ENCODE assay signal across 9 mouse cellular contexts in the genomic region with DNA sequence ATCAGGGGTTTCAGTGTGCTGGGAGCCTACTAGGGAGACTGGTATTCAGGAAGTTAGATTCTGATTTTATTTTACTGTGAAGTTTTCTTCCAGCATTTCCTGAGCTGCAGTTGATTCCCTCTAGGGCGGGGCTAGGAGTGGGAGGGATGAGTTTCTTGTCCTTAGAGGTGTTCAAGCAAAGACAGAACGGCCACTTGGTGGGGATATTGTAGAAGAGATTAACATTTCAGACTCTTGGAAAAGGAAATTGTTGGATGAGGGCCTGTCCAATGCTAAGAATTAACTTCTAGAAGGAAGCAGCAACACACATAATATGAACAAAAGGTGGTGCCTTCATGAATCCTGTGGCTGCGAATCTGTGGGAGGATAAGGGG.
DNase-seq lines count a peak whose midpoint lies in the region; ATAC-seq lines count a peak whose summit lies in the region.
"Had no signal": no experiment of that assay in that cellular context is flagged by ENCODE, and none has a peak within 500 bp of the region (broad histone marks: within the 10 kb centered on the region; RNA-seq: fewer than 3 reads in every experiment).

No protein-coding gene starts in this region.

- DNase-seq in gastrocnemius, postnatal 14 days, result peak; percentile 36
- DNase-seq in gastrocnemius, adult 8-10 months (ENCODE audit: low spot score in 2 of 2), result no peak
- DNase-seq in NIH3T3 (ENCODE audit: low read depth), result peak; percentile 18
- no peak for DNase-seq in midbrain, embryonic 10.5 days (ENCODE audit: low spot score)
- no peak for DNase-seq in urinary bladder, postnatal 10 days (ENCODE audit: low spot score)
- DNase-seq: thymus, adult 18-20 months had no signal

- no peak overlapping the region for H3K9ac ChIP-seq in forebrain, embryonic 12.5 days
- no peak overlapping the region for H3K9ac ChIP-seq in kidney, embryonic 16.5 days (replicated peaks; ENCODE audit: low read length)

- no peak overlapping the region for H3K4me3 ChIP-seq in forebrain, embryonic 12.5 days (replicated peaks)
- H3K4me3 ChIP-seq in midbrain, embryonic 10.5 days, result 0 out of 2 replicates have a peak overlapping the region, but pooled peaks have one; percentile 7
- H3K4me3 ChIP-seq in kidney, embryonic 16.5 days (ENCODE audit: low read length), result no peak overlapping the region

- H3K9me3 ChIP-seq in forebrain, embryonic 12.5 days, result no peaks in the 10 kb centered on the region
- H3K9me3 ChIP-seq in midbrain, embryonic 10.5 days (replicated peaks), result no peaks in the 10 kb centered on the region
- H3K9me3 ChIP-seq in kidney, embryonic 16.5 days (ENCODE audit: low read length), result no peaks in the 10 kb centered on the region

- no peaks in the 10 kb centered on the region for H3K36me3 ChIP-seq in forebrain, embryonic 12.5 days (replicated peaks)
- H3K36me3 ChIP-seq in midbrain, embryonic 10.5 days, result no peaks in the 10 kb centered on the region
- no peaks in the 10 kb centered on the region for H3K36me3 ChIP-seq in kidney, embryonic 16.5 days (ENCODE audit: insufficient read depth, low read length)

- H3K4me1 ChIP-seq in forebrain, embryonic 12.5 days, result peaks cover 42% of the 10 kb centered on the region
- peaks cover 49% of the 10 kb centered on the region for H3K4me1 ChIP-seq in midbrain, embryonic 10.5 days
- peaks cover 7% of the 10 kb centered on the region for H3K4me1 ChIP-seq in kidney, embryonic 16.5 days (ENCODE audit: insufficient read depth, low read length)

- 12% methylated on average over 3 of the region's 3 CpGs for WGBS in forebrain, embryonic 12.5 days
- WGBS in midbrain, embryonic 10.5 days, result 7% methylated on average over 3 of the region's 3 CpGs
- 16% methylated on average over 3 of the region's 3 CpGs for WGBS in kidney, embryonic 16.5 days

- peak overlapping the region; percentile 80 for H3K27ac ChIP-seq in forebrain, embryonic 12.5 days
- H3K27ac ChIP-seq in midbrain, embryonic 10.5 days (replicated peaks), result peak overlapping the region; percentile 68
- H3K27ac ChIP-seq in kidney, embryonic 16.5 days (ENCODE audit: low read length), result no peak overlapping the region

- intact Hi-C loops in gastrocnemius, postnatal 14 days (cut with DNase I; ENCODE audit: low total_unique reads), result no loop called here

- peaks cover 30% of the 10 kb centered on the region for H3K27me3 ChIP-seq in forebrain, embryonic 12.5 days
- peaks cover 53% of the 10 kb centered on the region for H3K27me3 ChIP-seq in midbrain, embryonic 10.5 days (ENCODE audit: low read depth, poor library complexity, severe bottlenecking)
- H3K27me3 ChIP-seq in kidney, embryonic 16.5 days (ENCODE audit: insufficient read depth, low read length), result 0 out of 2 replicates have a peak, but pooled peaks cover 5% of the 10 kb centered on the region

- ATAC-seq in forebrain, embryonic 12.5 days (ENCODE audit: low FRiP score), result peak; percentile 44
- ATAC-seq in activated CD4-positive, CD25-positive, alpha-beta regulatory T cell, adult 4 months, result no peak
- ATAC-seq in kidney, embryonic 16.5 days (ENCODE audit: low FRiP score, low TSS enrichment), result no peak

- H3K4me2 ChIP-seq in forebrain, embryonic 12.5 days, result peak overlapping the region; percentile 26
- no peak overlapping the region for H3K4me2 ChIP-seq in kidney, embryonic 16.5 days (replicated peaks; ENCODE audit: low read depth, low read length)

Comparison
In these comparisons a context has a peak if more than half of its experiments do, and no peak if none do; other contexts are left out.
1. DNase-seq: peak in gastrocnemius, postnatal 14 days (single experiment) and NIH3T3 (single experiment); none in gastrocnemius, adult 8-10 months (0 of 2), midbrain, embryonic 10.5 days (single experiment) and urinary bladder, postnatal 10 days (single experiment).